Mouse (Mus musculus) midbrain, embryonic 10.5 days (tissue): ENCODE data around the gene Rbbp8nl. TPM values are rescaled to one million over a fixed set of nuclear protein-coding genes. Genes with fewer than 3 reads are reported as not detected.

ENCODE experiments used
- DNase-seq: peaks from one replicate; pipeline ENCODE4 v3.0.0-alpha.2; 2017; ENCODE audit warnings: low spot score
- H3K27ac ChIP-seq: fragments of 300-500 bp; sonication (generic); replicated peaks from 2 replicates; pipeline ENCODE4 v1.5.1; 2016; ENCODE audit warnings: mild to moderate bottlenecking
- H3K27me3 ChIP-seq: fragments of 300-500 bp; sonication (generic); 2 replicates; pipeline ENCODE4 v1.6.1; 2016; ENCODE audit warnings: low read depth, mild to moderate bottlenecking; ENCODE audit not compliant: poor library complexity, severe bottlenecking
- H3K36me3 ChIP-seq: fragments of 300-500 bp; sonication (generic); 2 replicates; pipeline ENCODE4 v1.6.1; 2016; ENCODE audit warnings: mild to moderate bottlenecking, moderate library complexity
- H3K4me1 ChIP-seq: fragments of 300-500 bp; sonication (generic); 2 replicates; pipeline ENCODE4 v1.6.1; 2016
- H3K4me3 ChIP-seq: fragments of 300-500 bp; sonication (generic); 2 replicates; pipeline ENCODE4 v1.5.1; 2016; ENCODE audit warnings: mild to moderate bottlenecking, moderate library complexity
- H3K9me3 ChIP-seq: fragments of 300-500 bp; sonication (generic); replicated peaks from 2 replicates; pipeline ENCODE4 v1.6.1; 2016; ENCODE audit warnings: mild to moderate bottlenecking
- WGBS: fragments of 180-500 bp; shearing (Covaris S2); methylation state at CpG from one replicate; pipeline ENCODE4 v1.1.7; 2016; 5-methylcytosine and 5-hydroxymethylcytosine counted together
- polyA plus RNA-seq: library from polyadenylated mRNA; unstranded; fragments of >200 nt; fragmentation: Nextera tagmentation; extraction: Ambion mirVana; gene quantifications from 2 replicates; pipeline ENCODE4 v1.2.1, GENCODE M21; 2016

Rbbp8nl gene
- 0.11 TPM in 1 of 2 replicates, not detected in the other for polyA plus RNA-seq

DNA sequence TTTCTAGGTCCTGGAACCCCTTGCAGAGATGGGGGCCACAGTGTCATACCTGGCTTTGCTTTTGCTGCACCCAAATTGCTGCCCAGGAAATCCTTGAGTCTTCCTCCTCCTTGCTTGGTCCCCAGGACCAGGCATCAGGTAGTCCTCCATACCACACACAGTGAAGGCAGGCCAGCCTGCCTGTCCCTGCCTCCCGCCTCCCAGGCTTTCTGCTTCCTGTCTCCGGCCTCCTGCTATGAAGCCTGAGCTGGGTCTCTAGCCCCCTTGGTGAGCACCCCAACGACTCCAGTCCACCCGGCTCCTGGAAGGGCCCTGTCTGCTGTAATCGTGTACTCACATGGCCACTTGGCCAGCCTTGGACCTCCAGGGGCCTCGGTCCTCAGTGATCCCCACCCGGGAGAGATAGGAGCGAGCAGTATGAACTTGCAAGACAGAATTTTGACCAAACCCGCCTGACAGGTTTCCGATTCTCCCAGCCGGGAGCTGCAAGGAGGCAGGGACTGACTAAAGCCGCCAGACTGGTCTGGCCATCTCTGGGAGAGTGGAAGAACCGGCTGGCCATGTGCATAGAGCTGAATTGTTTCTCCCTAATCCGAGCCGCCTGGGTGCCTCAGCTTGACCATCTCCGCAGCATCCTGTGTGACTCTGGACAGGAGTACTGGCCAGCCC, at the start of gene Rbbp8nl:
Gene Rbbp8nl (minus strand): TSS at position 440 of the 669 bp plus-strand sequence.
- DNase-seq, result no peak
- WGBS, result 38% methylated on average over 16 of the region's 16 CpGs

DNA sequence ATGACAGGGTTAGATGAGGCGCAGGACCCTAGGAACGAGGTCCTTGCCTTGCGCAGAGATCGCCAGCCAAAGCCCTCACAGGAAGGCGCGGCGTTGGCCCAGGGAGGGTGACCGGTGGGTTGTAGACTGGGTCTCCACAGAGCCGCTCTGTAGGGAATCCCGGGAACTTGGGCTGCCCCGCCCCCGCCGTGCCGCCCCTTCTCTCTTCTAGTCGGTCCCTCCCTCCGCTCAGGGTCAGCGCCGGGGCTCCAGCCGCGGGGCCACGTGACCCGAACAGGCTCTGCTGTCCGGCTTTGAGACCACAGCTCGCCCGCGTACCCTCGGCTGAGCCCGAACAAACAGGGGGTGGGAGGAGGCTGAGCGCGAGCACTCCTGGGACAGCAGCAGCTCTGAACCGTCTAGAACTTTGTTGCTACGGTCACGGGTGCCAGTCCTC, 44.9 kb upstream of the Rbbp8nl start, which contains the start of gene Gata5:
Gene Gata5 (minus strand): TSS at position 149 of the 436 bp plus-strand sequence.
- peak; percentile 87 for DNase-seq
- WGBS, result under 1% methylated on average over 33 of the region's 33 CpGs

More for the DNA sequence above, at the start of gene Rbbp8nl:
- H3K27ac ChIP-seq, result 0 out of 2 replicates have a peak within 1 kb of the TSS, but pooled peaks have one; percentile 30
- H3K4me1 ChIP-seq, result 0 out of 2 replicates have a peak, but pooled peaks cover 3% of the 10 kb centered on the region
- peaks cover 12% of the 10 kb centered on the region; the same call in 1 of the 2 replicates for H3K27me3 ChIP-seq
- H3K36me3 ChIP-seq, result no peaks in the 10 kb centered on the region
- H3K4me3 ChIP-seq, result no peak within 1 kb of the TSS
- no peaks in the 10 kb centered on the region for H3K9me3 ChIP-seq

DNA sequence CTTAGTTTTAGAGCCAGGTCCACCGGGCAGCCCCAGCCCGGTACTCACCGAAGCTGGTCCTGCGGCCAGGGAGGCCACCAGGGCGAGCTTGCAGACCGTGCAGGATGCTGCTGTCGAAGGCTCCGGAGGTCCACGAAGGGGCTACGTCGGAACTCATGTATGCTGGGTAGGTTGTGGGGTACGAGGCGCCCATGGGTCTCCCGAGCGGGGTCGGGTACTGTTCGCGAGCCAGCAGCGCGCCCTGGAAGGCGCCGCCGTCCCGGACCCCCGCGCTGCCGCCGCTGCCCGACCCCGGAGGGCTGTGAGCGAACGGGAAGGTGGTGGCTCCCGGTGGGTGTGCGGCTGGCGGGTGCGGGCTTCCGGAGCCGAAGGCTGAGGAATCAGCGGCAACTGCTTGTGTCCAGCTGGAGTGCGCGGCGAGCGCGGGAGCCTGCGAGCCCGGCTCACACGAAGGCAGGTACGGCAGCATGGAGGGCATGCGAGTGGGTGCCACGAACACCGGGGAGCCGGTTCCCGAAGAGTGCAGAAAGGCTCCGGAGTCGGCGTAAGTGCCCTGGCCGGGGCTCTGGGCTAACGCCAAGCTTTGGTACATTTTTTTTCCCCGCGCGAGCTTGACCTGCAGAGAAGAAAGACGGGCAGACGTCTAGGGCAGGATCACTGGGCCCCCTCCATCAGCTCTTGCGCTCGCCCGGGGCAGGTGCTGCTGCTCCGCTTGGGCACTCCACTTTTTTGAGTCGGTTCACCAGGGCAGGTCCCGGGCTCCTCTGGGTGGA, 44.3 kb upstream of the Rbbp8nl start:
- DNase-seq, result peak; percentile 51
- peaks cover 97% of the 10 kb centered on the region for H3K27me3 ChIP-seq
- under 1% methylated on average over 69 of the region's 69 CpGs for WGBS
- H3K9me3 ChIP-seq, result no peaks in the 10 kb centered on the region
- H3K4me3 ChIP-seq, result peak overlapping the region; percentile 52
- no peaks in the 10 kb centered on the region for H3K36me3 ChIP-seq
- peak overlapping the region; percentile 38; the same call in 1 of the 2 replicates for H3K27ac ChIP-seq
- peaks cover 37% of the 10 kb centered on the region for H3K4me1 ChIP-seq

More for the DNA sequence above, 44.9 kb upstream of the Rbbp8nl start, which contains the start of gene Gata5:
- Histone ChIP-seq H3K27ac (peak within 1 kb of the TSS; percentile 38; the same call in 1 of the 2 replicates), H3K36me3 (no peaks in the 10 kb centered on the region), H3K27me3 (peaks cover 100% of the 10 kb centered on the region), H3K4me3 (peak within 1 kb of the TSS; percentile 52), H3K9me3 (no peaks in the 10 kb centered on the region), H3K4me1 (peaks cover 37% of the 10 kb centered on the region)

DNA sequence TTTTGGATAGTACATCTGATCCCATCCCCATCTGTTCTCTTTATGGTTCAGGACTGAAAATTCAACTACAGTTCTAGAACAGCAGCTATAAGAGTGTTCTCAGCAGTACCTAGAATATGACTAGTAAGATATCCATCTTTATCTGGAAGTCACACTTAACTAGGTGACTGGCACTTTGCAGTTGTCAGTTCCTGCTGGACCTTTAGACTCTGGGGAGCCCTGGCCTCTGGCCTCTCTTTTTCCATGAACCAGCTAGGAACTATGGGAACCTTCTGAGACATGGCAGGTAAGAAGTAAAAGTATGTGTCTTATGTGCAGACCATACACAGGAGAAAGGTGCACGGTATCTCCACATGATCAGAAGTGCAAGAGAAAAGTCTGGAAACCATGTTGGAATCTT, 39.8 kb upstream of the Rbbp8nl start:
- Histone ChIP-seq H3K36me3 (no peaks in the 10 kb centered on the region), H3K4me3 (no peak overlapping the region), H3K27ac (no peak overlapping the region), H3K27me3 (peaks cover 68% of the 10 kb centered on the region), H3K9me3 (no peaks in the 10 kb centered on the region), H3K4me1 (peaks cover 9% of the 10 kb centered on the region)
- DNase-seq, result no peak
- WGBS, result 88% methylated on average over 1 of the region's 1 CpGs

DNA sequence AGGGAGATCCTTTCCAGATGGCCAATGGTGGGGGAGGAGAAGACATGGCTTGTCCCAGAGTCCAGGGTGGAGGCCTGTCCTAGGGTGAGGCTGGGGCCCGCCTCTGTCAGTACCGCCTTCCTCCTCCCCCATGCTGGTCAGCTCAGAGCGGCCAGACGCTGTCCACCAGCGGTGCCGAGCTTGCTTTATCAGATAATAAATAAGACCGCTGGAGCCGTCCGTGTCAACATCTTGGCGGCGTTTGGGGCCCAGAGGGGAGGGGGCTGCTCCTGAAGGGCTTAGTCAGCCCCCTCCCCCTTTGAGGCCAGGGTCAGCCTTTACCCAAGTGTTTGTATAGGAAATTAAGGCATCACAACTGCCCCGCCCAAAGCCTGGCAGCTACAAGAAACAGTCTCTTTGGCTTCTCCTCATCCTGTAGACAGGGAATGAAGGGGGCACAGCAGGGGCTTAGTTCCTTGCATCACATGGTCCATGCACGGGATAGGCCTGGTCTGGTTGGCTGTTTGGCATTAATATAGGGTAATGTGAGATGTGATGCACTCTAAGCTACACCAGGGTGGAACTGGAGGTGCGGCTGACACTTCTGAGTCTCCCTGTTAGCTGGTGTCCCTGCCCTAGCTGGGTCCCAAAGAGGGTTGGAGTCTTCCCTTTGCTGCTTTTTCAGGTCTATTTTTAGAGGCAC, 33.1 kb upstream of the Rbbp8nl start:
- Histone ChIP-seq H3K4me1 (peaks cover 16% of the 10 kb centered on the region), H3K4me3 (peak overlapping the region; percentile 18; the same call in 1 of the 2 replicates), H3K36me3 (no peaks in the 10 kb centered on the region), H3K27ac (peak overlapping the region; percentile 42; the same call in 1 of the 2 replicates), H3K27me3 (peaks cover 33% of the 10 kb centered on the region), H3K9me3 (no peaks in the 10 kb centered on the region)
- DNase-seq, result peak; percentile 36
- 32% methylated on average over 14 of the region's 14 CpGs for WGBS

DNA sequence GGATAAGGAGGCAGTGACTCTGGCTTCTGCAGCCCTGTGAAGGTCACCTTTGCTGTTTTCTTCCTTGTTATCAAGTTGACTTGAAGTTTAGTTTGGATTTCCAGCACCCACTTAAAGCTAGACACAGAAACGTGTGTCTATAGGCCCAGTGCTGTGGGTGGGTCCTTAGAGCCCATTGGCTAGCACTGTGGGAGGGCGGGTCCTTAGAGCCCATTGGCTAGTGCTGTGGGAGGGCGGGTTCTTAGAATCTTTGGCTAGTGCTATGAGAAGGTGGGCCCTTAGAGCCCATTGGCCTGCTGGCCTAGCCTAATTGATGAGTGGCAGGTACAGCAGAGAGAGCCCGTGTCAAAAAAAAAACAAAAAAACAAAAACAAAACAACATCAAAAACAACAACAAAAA, 30.5 kb upstream of the Rbbp8nl start:
- no peak for DNase-seq
- Histone ChIP-seq H3K27ac (no peak overlapping the region), H3K9me3 (no peaks in the 10 kb centered on the region), H3K4me3 (no peak overlapping the region), H3K4me1 (peaks cover 16% of the 10 kb centered on the region), H3K27me3 (peaks cover 27% of the 10 kb centered on the region), H3K36me3 (no peaks in the 10 kb centered on the region)
- WGBS, result 75% methylated on average over 4 of the region's 4 CpGs

DNA sequence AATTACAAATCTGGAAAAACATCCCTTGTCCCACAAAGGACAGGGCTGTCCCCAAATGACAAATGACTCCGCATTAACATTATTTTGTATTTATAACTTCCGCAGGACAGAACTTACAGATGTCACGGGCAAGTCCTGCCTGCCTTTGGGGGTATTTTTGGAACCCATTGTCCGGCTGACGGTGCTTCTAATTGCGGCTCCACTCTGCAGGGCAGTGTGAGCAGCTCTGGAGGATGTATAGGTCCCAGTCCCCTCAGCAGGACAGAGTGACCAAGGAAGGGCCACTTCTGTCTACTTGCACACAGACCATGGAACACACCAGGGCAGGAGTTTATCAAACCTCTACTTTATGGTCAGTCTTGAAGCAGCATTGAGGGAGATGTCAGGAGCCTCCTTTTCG, 27.9 kb upstream of the Rbbp8nl start:
- no peaks in the 10 kb centered on the region for H3K9me3 ChIP-seq
- 89% methylated on average over 7 of the region's 7 CpGs for WGBS
- peaks cover 8% of the 10 kb centered on the region for H3K4me1 ChIP-seq
- no peak overlapping the region for H3K4me3 ChIP-seq
- no peaks in the 10 kb centered on the region for H3K36me3 ChIP-seq
- H3K27ac ChIP-seq, result no peak overlapping the region
- peaks cover 13% of the 10 kb centered on the region; the same call in 1 of the 2 replicates for H3K27me3 ChIP-seq
- DNase-seq, result no peak

DNA sequence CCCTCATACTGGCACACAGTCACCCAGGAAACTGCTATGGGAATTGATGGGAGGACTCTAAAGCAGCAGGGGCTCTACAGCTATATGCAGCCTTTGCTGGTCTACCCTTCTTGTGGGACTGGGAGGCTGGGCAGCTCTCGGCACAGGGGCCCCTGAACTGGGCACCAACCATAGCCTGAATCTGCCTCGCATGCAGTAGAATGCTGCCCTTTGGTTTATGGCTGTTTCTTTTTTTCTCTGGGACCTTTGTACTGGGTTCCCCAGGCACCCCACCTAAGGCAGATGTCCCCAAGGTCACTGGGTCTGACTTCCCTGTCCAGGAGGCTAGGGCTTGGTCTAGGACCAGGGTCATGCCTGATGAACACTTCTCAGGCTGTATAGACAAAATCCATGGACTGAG, 24.6 kb upstream of the Rbbp8nl start:
- WGBS, result 86% methylated on average over 2 of the region's 2 CpGs
- H3K4me3 ChIP-seq, result no peak overlapping the region
- DNase-seq, result no peak
- H3K9me3 ChIP-seq, result no peaks in the 10 kb centered on the region
- H3K27ac ChIP-seq, result no peak overlapping the region
- peaks cover 13% of the 10 kb centered on the region; the same call in 1 of the 2 replicates for H3K27me3 ChIP-seq
- H3K4me1 ChIP-seq, result no peaks in the 10 kb centered on the region
- no peaks in the 10 kb centered on the region for H3K36me3 ChIP-seq

DNA sequence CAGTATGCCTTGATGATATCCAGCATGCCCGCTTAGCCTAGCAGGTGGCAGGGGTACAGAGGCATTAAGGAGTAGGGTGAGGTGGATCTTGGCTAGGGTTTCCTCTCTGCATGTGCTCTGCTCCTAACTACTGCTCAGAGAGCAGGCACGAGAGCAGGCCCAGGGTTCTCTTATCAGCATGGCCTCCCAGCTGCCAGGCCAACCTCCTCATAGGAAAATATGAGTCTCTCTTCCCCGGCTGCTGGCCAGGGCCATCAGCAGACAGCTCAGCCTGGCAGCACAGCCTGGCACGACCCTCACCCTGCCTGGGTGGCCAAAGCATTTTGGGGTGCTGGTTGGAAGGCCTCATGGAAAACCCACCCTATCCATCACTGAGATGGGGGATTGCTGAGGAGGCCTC, 21.5 kb upstream of the Rbbp8nl start:
- no peak for DNase-seq
- 83% methylated on average over 4 of the region's 4 CpGs for WGBS
- no peaks in the 10 kb centered on the region for H3K36me3 ChIP-seq
- no peaks in the 10 kb centered on the region for H3K27me3 ChIP-seq
- H3K4me3 ChIP-seq, result no peak overlapping the region
- H3K4me1 ChIP-seq, result no peaks in the 10 kb centered on the region
- H3K9me3 ChIP-seq, result no peaks in the 10 kb centered on the region
- H3K27ac ChIP-seq, result no peak overlapping the region

DNA sequence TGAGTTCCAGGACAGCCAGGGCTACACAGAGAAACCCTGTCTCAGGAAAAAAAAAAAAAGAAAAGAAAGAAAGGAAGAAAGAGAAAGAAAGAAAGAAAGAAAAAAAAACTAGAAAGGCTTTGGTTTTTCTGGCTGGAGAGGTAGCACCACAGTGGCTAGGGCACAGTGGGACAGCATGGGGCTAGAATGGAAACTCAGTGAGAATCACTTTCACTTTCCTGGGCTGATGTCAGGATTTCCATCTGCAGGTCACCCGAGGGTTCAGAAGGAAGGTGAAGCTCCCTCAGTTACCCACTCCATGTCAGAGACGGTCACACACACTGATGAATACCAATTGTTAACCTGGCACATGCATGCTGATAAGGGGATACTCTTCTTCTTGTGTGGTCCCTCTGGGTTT, 18.0 kb upstream of the Rbbp8nl start:
- H3K36me3 ChIP-seq, result no peaks in the 10 kb centered on the region
- 68% methylated on average over 2 of the region's 2 CpGs for WGBS
- DNase-seq, result no peak
- no peak overlapping the region for H3K4me3 ChIP-seq
- no peak overlapping the region for H3K27ac ChIP-seq
- H3K4me1 ChIP-seq, result no peaks in the 10 kb centered on the region
- H3K27me3 ChIP-seq, result no peaks in the 10 kb centered on the region
- no peaks in the 10 kb centered on the region for H3K9me3 ChIP-seq

DNA sequence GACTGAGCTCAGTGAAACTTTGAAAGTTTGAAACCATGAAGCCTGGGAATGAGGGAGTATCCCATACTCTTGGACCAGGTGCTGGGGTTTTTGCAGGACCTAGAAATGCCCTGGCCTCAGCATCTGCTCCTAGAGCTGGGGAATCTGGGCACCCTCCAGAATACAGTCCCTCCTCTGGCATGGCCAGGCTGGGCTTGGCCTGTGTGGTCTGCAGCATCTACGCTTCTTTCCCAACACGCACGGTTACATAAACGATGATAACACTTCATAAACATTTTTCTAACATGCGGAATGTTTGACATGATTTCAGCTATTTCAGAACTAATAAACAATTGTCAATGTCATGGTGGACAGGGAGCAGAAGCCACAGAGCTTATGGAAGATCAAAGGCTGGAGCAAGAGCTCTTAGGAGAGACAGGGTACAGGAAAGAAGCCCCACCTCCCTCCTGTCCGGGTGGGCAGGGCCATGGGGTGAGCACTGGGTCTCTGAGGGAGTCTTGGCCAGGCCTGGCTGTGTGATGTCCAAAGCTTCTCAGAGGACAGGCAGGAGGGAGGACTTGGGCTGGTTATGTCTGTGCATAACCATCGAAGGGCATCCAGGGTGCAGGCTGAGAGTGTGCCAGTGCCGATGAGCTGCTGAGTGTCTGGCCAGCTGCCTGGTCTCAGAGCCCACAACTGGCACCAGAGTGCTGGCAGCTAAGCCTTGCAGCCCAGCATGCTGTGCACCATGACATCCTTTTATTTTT, 16.9 kb upstream of the Rbbp8nl start:
- H3K27ac ChIP-seq, result no peak overlapping the region
- H3K9me3 ChIP-seq, result no peaks in the 10 kb centered on the region
- H3K36me3 ChIP-seq, result no peaks in the 10 kb centered on the region
- H3K4me3 ChIP-seq, result no peak overlapping the region
- H3K27me3 ChIP-seq, result no peaks in the 10 kb centered on the region
- 86% methylated on average over 8 of the region's 8 CpGs for WGBS
- DNase-seq, result no peak
- H3K4me1 ChIP-seq, result no peaks in the 10 kb centered on the region

DNA sequence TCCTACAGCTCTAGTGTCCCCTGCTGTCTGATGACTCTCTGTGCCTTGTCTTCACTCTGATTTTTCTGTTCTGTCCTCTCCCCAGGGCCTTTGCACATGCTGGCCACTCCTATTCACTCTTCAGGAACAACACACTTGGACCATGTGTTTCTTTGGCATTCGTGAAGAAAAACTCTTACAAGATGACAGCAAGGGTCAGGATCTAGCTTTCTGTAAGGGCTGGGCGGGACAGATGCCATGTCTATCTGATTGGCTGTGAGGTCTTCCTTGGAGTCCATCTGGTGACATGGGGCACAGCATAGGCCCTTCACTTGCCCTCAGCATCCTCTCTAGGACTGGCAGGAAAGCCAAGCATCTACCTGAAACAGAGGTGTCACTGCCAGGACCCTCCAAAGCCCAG, 16.3 kb upstream of the Rbbp8nl start:
- H3K27me3 ChIP-seq, result no peaks in the 10 kb centered on the region
- WGBS, result 75% methylated on average over 2 of the region's 2 CpGs
- no peaks in the 10 kb centered on the region for H3K9me3 ChIP-seq

More for the DNA sequence above, 16.3 kb upstream of the Rbbp8nl start:
- Histone ChIP-seq H3K4me3 (no peak overlapping the region), H3K4me1 (no peaks in the 10 kb centered on the region), H3K36me3 (no peaks in the 10 kb centered on the region), H3K27ac (no peak overlapping the region)
- DNase-seq, result no peak
